Mouse (Mus musculus): ENCODE measurements around the gene Caprin2.

- TF ChIP-seq POLR2A (IDR thresholded peaks at IDR 0.05; ENCODE audit: insufficient read length, low read depth) (no peak), MAX (IDR thresholded peaks at IDR 0.05; ENCODE audit: low read depth) (no peak)
Measured at GRCm38 (mm10) chr6:148896507-148896851, 442 bp upstream of the Caprin2 start.
